Mouse (Mus musculus): Measurements from ENCODE around the gene Ttll13. TPM values are rescaled to one million over a fixed set of nuclear protein-coding genes. Genes with fewer than 3 reads are reported as not detected.

Gene Ttll13
- polyA plus RNA-seq (2012; ENCODE audit: insufficient read depth, low replicate concordance) = 0.11 TPM in 1 of 2 replicates, not detected in the other

GRCm38 (mm10) chr7:80246148-80246721, at the start of gene Ttll13:
TSS of gene Ttll13 (plus strand) at chr7:80246376.
- H3K27me3 ChIP-seq (replicated peaks) = no peaks in the 10 kb centered on the region

GRCm38 (mm10) chr7:80197371-80197770, 48.8 kb upstream of the Ttll13 start:
- H3K4me1 ChIP-seq = peaks cover 82% of the 10 kb centered on the region
- H3K4me3 ChIP-seq (replicated peaks) = peak overlapping the region; percentile 98
- TF ChIP-seq FLI1 (IDR thresholded peaks at IDR 0.05; ENCODE audit: low read length) (no peak), GATA1 (IDR thresholded peaks at IDR 0.05; ENCODE audit: borderline replicate concordance, low read length) (no peak)
- no peaks in the 10 kb centered on the region for H3K27me3 ChIP-seq (replicated peaks)
- no peaks in the 10 kb centered on the region for H3K9me3 ChIP-seq
- H3K36me3 ChIP-seq (replicated peaks; ENCODE audit: low read length) = peaks cover 32% of the 10 kb centered on the region

More at GRCm38 (mm10) chr7:80246148-80246721, at the start of gene Ttll13:
- H3K36me3 ChIP-seq (replicated peaks; ENCODE audit: low read length) = peaks cover 2% of the 10 kb centered on the region
- H3K4me1 ChIP-seq = peaks cover 49% of the 10 kb centered on the region
- peak within 1 kb of the TSS; percentile 92 for H3K4me3 ChIP-seq (replicated peaks)
- TF ChIP-seq GATA1 (IDR thresholded peaks at IDR 0.05; ENCODE audit: borderline replicate concordance, low read length) (no peak), FLI1 (IDR thresholded peaks at IDR 0.05; ENCODE audit: low read length) (no peak)
- H3K9me3 ChIP-seq = peaks cover 3% of the 10 kb centered on the region; the same call in 1 of the 2 replicates

- no peak for TF ChIP-seq FLI1 (IDR thresholded peaks at IDR 0.05; ENCODE audit: low read length)
- TF ChIP-seq GATA1 (IDR thresholded peaks at IDR 0.05; ENCODE audit: borderline replicate concordance, low read length) = no peak
- peaks cover 82% of the 10 kb centered on the region for H3K4me1 ChIP-seq
- no peaks in the 10 kb centered on the region for H3K27me3 ChIP-seq (replicated peaks)
- H3K36me3 ChIP-seq (replicated peaks; ENCODE audit: low read length) = peaks cover 40% of the 10 kb centered on the region
- peak overlapping the region; percentile 98 for H3K4me3 ChIP-seq (replicated peaks)
- no peaks in the 10 kb centered on the region for H3K9me3 ChIP-seq
Observed at GRCm38 (mm10) chr7:80197941-80198778, 48.0 kb upstream of the Ttll13 start.

GRCm38 (mm10) chr7:80198863-80199262, 47.3 kb upstream of the Ttll13 start:
- Histone ChIP-seq H3K27me3 (replicated peaks) (no peaks in the 10 kb centered on the region), H3K4me1 (peaks cover 82% of the 10 kb centered on the region), H3K4me3 (replicated peaks) (peak overlapping the region; percentile 98), H3K9me3 (no peaks in the 10 kb centered on the region), H3K36me3 (replicated peaks; ENCODE audit: low read length) (peaks cover 47% of the 10 kb centered on the region)
- TF ChIP-seq FLI1 (IDR thresholded peaks at IDR 0.05; ENCODE audit: low read length) = no peak
- TF ChIP-seq GATA1 (IDR thresholded peaks at IDR 0.05; ENCODE audit: borderline replicate concordance, low read length) = no peak

GRCm38 (mm10) chr7:80199286-80199685, 46.9 kb upstream of the Ttll13 start:
- H3K36me3 ChIP-seq (replicated peaks; ENCODE audit: low read length) = peaks cover 52% of the 10 kb centered on the region
- peaks cover 82% of the 10 kb centered on the region for H3K4me1 ChIP-seq
- peak overlapping the region; percentile 98 for H3K4me3 ChIP-seq (replicated peaks)
- H3K27me3 ChIP-seq (replicated peaks) = no peaks in the 10 kb centered on the region
- H3K9me3 ChIP-seq = no peaks in the 10 kb centered on the region
- no peak for TF ChIP-seq GATA1 (IDR thresholded peaks at IDR 0.05; ENCODE audit: borderline replicate concordance, low read length)
- no peak for TF ChIP-seq FLI1 (IDR thresholded peaks at IDR 0.05; ENCODE audit: low read length)

- peaks cover 82% of the 10 kb centered on the region for H3K4me1 ChIP-seq
- peaks cover 59% of the 10 kb centered on the region for H3K36me3 ChIP-seq (replicated peaks; ENCODE audit: low read length)
- TF ChIP-seq GATA1 (IDR thresholded peaks at IDR 0.05; ENCODE audit: borderline replicate concordance, low read length) = no peak
- no peak for TF ChIP-seq FLI1 (IDR thresholded peaks at IDR 0.05; ENCODE audit: low read length)
- peak overlapping the region; percentile 98 for H3K4me3 ChIP-seq (replicated peaks)
- no peaks in the 10 kb centered on the region for H3K9me3 ChIP-seq
- no peaks in the 10 kb centered on the region for H3K27me3 ChIP-seq (replicated peaks)
Observed at GRCm38 (mm10) chr7:80199851-80200587, 46.2 kb upstream of the Ttll13 start.

GRCm38 (mm10) chr7:80200588-80200945, 45.6 kb upstream of the Ttll13 start:
- Histone ChIP-seq H3K36me3 (replicated peaks; ENCODE audit: low read length) (peaks cover 64% of the 10 kb centered on the region), H3K4me3 (replicated peaks) (peak overlapping the region; percentile 98), H3K27me3 (replicated peaks) (no peaks in the 10 kb centered on the region), H3K9me3 (no peaks in the 10 kb centered on the region), H3K4me1 (peaks cover 82% of the 10 kb centered on the region)
- no peak for TF ChIP-seq FLI1 (IDR thresholded peaks at IDR 0.05; ENCODE audit: low read length)
- no peak for TF ChIP-seq GATA1 (IDR thresholded peaks at IDR 0.05; ENCODE audit: borderline replicate concordance, low read length)

GRCm38 (mm10) chr7:80200963-80201539, 45.1 kb upstream of the Ttll13 start:
- Histone ChIP-seq H3K9me3 (no peaks in the 10 kb centered on the region), H3K36me3 (replicated peaks; ENCODE audit: low read length) (peaks cover 69% of the 10 kb centered on the region), H3K27me3 (replicated peaks) (no peaks in the 10 kb centered on the region), H3K4me1 (peaks cover 84% of the 10 kb centered on the region), H3K4me3 (replicated peaks) (peak overlapping the region; percentile 98)
- no peak for TF ChIP-seq FLI1 (IDR thresholded peaks at IDR 0.05; ENCODE audit: low read length)
- TF ChIP-seq GATA1 (IDR thresholded peaks at IDR 0.05; ENCODE audit: borderline replicate concordance, low read length) = no peak

- TF ChIP-seq FLI1 (IDR thresholded peaks at IDR 0.05; ENCODE audit: low read length) (no peak), GATA1 (IDR thresholded peaks at IDR 0.05; ENCODE audit: borderline replicate concordance, low read length) (no peak)
Observed at GRCm38 (mm10) chr7:80201888-80202540, 44.2 kb upstream of the Ttll13 start.

More at GRCm38 (mm10) chr7:80201888-80202540, 44.2 kb upstream of the Ttll13 start:
- Histone ChIP-seq H3K9me3 (no peaks in the 10 kb centered on the region), H3K4me3 (replicated peaks) (peak overlapping the region; percentile 98), H3K27me3 (replicated peaks) (no peaks in the 10 kb centered on the region), H3K4me1 (peaks cover 87% of the 10 kb centered on the region), H3K36me3 (replicated peaks; ENCODE audit: low read length) (peaks cover 79% of the 10 kb centered on the region)
